Mouse (Mus musculus) lung, embryonic 14.5 days (tissue): ENCODE data around the gene Pdzrn3. TPM values are rescaled to one million over a fixed set of nuclear protein-coding genes. Genes with fewer than 3 reads are reported as not detected.

Experiments
- ATAC-seq: fragments of 200-750 bp; cut with Nextera tagmentation; 2 replicates; pipeline ENCODE4 v1.8.0; 2017; ENCODE audit warnings: mild to moderate bottlenecking, moderate TSS enrichment, moderate library complexity; ENCODE audit not compliant: insufficient read depth
- DNase-seq: peaks from one replicate; pipeline ENCODE4 v3.0.0-alpha.2; 2015
- H3K27ac ChIP-seq: fragments of 300-500 bp; sonication (generic); 2 replicates; pipeline ENCODE4 v1.5.1; 2014; ENCODE audit warnings: low read depth, mild to moderate bottlenecking, moderate library complexity
- H3K27me3 ChIP-seq: fragments of 300-500 bp; sonication (generic); 2 replicates; pipeline ENCODE4 v1.6.1; 2014; ENCODE audit warnings: low read length, control low read depth; ENCODE audit not compliant: insufficient read depth
- H3K36me3 ChIP-seq: fragments of 300-500 bp; sonication (generic); 2 replicates; pipeline ENCODE4 v1.6.1; 2014; ENCODE audit warnings: control low read depth; ENCODE audit not compliant: insufficient read depth
- H3K4me1 ChIP-seq: fragments of 300-500 bp; sonication (generic); 2 replicates; pipeline ENCODE4 v1.6.1; 2014; ENCODE audit warnings: antibody characterized with exemption, control low read depth; ENCODE audit not compliant: insufficient read depth
- H3K4me2 ChIP-seq: fragments of 300-500 bp; sonication (generic); 2 replicates; pipeline ENCODE4 v1.6.1; 2014; ENCODE audit warnings: mild to moderate bottlenecking
- H3K4me3 ChIP-seq: fragments of 300-500 bp; sonication (generic); 2 replicates; pipeline ENCODE4 v1.5.1; 2014; ENCODE audit warnings: low read depth, low read length
- H3K9ac ChIP-seq: fragments of 300-500 bp; sonication (generic); 2 replicates; pipeline ENCODE4 v1.6.1; 2014
- H3K9me3 ChIP-seq: fragments of 300-500 bp; sonication (generic); 2 replicates; pipeline ENCODE4 v1.6.1; 2016; ENCODE audit warnings: low read depth, low read length, control low read depth
- CTCF ChIP-seq: IDR thresholded peaks from 2 replicates; pipeline ENCODE4 v1.5.1; 2016; ENCODE audit warnings: antibody characterized with exemption, low read depth
- WGBS: fragments of 180-500 bp; shearing (Covaris S2); extraction: QIAGEN DNeasy Blood & Tissue Kit; methylation state at CpG from one replicate; pipeline ENCODE4 v1.1.7; 2014; 5-methylcytosine and 5-hydroxymethylcytosine counted together
- polyA plus RNA-seq: library from polyadenylated mRNA; unstranded; fragments of >200 nt; fragmentation: Nextera tagmentation; extraction: Ambion mirVana; gene quantifications from 2 replicates; pipeline ENCODE4 v1.2.1, GENCODE M21; 2014

Pdzrn3 gene
- polyA plus RNA-seq, 1 experiment from 2014 or later, result 14.2 TPM

DNA sequence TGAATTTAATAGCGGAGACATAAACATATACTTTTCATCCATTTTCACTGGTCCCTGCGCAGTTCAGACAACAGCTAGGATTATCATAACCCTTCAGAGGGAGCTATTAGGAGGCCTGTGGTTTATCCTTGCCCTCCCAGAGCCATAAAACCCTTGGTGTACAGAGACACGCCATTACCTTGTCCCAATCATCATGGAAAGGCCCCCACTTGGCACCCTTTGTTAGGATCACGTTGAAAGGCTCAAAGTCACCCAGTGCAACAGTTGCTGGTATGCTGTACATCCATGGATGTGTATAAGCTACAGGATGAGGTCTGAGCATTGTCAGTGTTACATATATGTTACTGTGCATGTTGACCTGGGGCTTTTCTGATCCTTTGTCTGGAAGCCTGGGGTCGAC is 252.3 kb downstream of the Pdzrn3 start:
- no peaks in the 10 kb centered on the region for H3K27me3 ChIP-seq
- no peaks in the 10 kb centered on the region for H3K9me3 ChIP-seq
- DNase-seq, result no peak
- no peak overlapping the region for H3K9ac ChIP-seq
- no peaks in the 10 kb centered on the region; the same call in 1 of the 2 replicates for H3K4me1 ChIP-seq
- no peak overlapping the region for H3K4me3 ChIP-seq
- no peak overlapping the region for H3K4me2 ChIP-seq
- WGBS, result 48% methylated on average over 5 of the region's 5 CpGs
- no peak overlapping the region for H3K27ac ChIP-seq
- no peak for ATAC-seq
- H3K36me3 ChIP-seq, result no peaks in the 10 kb centered on the region
- TF ChIP-seq CTCF, result no peak

DNA sequence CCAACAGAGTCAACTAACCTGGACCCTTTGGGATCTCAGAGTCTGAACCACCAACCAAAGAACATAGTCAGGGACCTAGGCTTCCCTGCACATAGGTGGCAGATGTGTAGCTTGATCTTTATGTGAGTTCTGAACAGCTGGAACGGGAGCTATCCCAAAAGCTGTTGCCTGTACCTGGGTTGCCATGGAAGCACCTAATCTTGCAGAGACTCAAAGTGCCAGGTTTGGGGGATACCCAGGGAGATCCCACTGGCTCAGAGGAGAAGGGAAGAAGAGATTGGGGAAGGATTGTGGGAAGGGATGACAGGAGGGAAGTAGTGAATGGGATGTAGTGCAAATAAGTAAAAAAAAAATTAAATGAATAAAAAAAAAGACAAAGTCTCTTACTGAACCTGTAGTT is 268.7 kb downstream of the Pdzrn3 start:
- Histone ChIP-seq H3K9me3 (no peaks in the 10 kb centered on the region), H3K27ac (no peak overlapping the region), H3K4me1 (no peaks in the 10 kb centered on the region), H3K4me2 (no peak overlapping the region), H3K9ac (no peak overlapping the region), H3K36me3 (no peaks in the 10 kb centered on the region), H3K27me3 (no peaks in the 10 kb centered on the region), H3K4me3 (no peak overlapping the region)
- 61% methylated on average over 1 of the region's 1 CpGs for WGBS
- DNase-seq (no peak), ATAC-seq (no peak)
- no peak for TF ChIP-seq CTCF

DNA sequence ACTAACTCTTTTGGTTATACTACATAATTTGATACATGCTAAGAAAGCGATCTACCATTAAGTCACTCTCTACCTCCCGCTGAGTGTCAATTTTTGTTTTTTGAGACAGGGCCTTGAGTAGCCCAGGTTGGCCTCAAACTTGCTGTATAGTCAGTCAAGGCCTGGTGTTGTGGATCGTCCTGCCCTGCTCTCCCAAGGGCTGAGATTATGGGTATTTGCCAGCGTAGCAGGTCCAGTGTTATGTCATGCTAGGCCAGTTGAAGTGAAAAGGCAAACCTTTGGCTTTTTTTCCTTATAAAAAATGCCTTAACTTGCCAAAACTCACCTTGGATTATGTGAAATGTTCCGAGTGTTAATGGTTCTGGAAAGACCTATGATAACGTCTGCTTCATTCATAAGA is 274.2 kb downstream of the Pdzrn3 start:
- TF ChIP-seq CTCF, result no peak
- H3K27ac ChIP-seq, result no peak overlapping the region
- no peaks in the 10 kb centered on the region for H3K4me1 ChIP-seq
- no peak overlapping the region for H3K9ac ChIP-seq
- DNase-seq (no peak), ATAC-seq (no peak)
- no peak overlapping the region for H3K4me2 ChIP-seq
- H3K9me3 ChIP-seq, result no peaks in the 10 kb centered on the region
- no peaks in the 10 kb centered on the region for H3K36me3 ChIP-seq
- no peaks in the 10 kb centered on the region for H3K27me3 ChIP-seq
- no peak overlapping the region for H3K4me3 ChIP-seq
- WGBS, result 86% methylated on average over 6 of the region's 6 CpGs

- H3K4me1 ChIP-seq, result no peaks in the 10 kb centered on the region
- no peaks in the 10 kb centered on the region for H3K9me3 ChIP-seq
- no peaks in the 10 kb centered on the region for H3K36me3 ChIP-seq
- H3K4me2 ChIP-seq, result no peak overlapping the region
- 45% methylated on average over 14 of the region's 14 CpGs for WGBS
- no peak overlapping the region for H3K9ac ChIP-seq
- H3K27me3 ChIP-seq, result no peaks in the 10 kb centered on the region
- no peak for TF ChIP-seq CTCF
- no peak for DNase-seq
- H3K27ac ChIP-seq, result no peak overlapping the region
- no peak for ATAC-seq
- no peak overlapping the region for H3K4me3 ChIP-seq
Measured at GRCm38 (mm10) chr6:101101709-101102654, 275.7 kb downstream of the Pdzrn3 start.
